Mouse (Mus musculus): ENCODE data around the gene Iffo2.

Iffo2 gene

DNA sequence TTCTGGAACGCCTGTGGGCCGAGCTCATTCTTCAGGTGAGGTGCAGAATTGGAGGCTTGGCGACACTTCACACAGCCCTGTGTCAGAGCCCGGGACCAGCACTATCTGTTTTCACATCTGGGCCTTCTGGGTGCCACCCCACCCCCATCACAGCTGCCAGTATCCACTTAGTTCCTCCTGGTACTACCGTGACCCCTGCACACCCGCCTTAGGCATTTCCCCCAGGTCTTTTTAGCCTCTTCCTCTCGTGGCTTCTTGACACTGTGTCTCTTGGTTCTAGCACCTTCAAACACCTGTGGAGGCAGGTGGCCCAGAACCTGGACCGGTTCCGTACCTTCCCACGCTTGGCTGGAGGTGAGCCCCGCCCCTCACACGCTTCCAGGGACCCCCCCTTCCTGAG, 110.0 kb downstream of the Iffo2 start:
- ATAC-seq (ENCODE audit: low TSS enrichment), result no peak

DNA sequence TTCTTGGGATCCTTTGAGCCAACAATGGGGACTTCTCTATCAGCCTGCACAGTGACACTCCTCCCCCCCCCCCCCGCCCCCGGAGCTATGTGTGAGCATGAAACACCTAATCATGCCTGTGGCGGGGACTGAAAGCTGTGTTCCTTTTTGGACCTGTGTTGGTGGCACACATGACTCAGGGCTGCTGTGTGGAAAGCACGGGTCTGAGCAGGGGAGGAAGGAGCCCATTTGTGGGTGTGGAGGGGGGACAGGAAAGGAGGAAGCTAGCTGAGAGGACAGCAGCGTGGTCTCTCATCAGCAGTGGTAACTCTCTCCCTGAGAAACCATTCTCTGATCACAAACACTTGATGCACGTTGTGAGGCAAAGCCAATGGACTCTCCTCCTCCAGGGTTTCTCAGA, 110.4 kb downstream of the Iffo2 start:
- ATAC-seq (ENCODE audit: low TSS enrichment), result no peak

DNA sequence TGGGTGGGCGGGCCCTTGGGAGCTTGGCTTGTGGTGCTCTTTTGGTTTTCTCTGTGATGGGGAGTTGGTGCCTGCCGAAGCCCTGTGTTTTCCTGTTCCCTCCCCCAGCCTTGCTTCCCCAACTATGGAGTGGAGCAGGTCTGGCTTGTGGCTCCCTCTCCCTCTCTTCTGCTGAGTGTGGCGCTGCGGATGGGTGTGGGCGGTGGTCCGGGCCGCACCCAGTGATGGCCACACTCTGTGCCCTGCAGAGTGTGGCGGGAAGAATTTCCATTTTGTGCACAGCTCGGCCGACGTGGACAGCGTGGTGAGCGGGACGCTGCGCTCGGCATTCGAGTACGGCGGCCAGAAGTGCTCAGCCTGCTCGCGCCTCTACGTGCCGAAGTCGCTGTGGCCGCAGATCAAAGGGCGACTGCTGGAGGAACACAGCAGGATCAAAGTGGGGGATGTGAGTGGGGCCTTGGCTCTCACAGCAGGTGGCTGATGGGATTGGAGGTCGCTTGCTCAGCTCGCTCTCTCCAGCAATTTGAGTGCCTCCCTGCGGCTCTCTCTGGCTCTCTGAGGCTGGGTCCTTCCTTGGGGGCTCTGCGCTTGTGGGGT, 111.6 kb downstream of the Iffo2 start:
- no peak for ATAC-seq (ENCODE audit: low TSS enrichment)

DNA sequence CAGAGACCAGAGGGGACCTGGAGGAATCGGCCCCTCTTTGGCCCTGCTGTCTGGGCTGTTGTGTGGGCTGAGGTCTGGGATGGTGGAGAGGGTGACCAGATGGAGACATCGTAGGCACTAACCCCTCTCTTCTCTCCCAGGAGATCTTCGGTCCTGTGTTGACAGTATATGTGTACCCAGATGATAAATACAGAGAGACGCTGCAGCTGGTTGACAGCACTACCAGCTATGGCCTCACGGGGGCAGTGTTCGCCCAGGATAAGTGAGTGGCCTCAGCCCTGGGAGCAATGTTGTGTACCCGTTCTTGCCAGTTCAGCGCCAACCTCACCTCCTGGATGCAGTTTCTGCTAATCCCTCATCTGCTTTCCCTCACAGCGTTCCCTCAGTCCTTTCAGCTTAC, 113.6 kb downstream of the Iffo2 start:
- 0 out of 2 replicates have a peak, but pooled peaks have one; percentile 62 for ATAC-seq (ENCODE audit: low TSS enrichment)

DNA sequence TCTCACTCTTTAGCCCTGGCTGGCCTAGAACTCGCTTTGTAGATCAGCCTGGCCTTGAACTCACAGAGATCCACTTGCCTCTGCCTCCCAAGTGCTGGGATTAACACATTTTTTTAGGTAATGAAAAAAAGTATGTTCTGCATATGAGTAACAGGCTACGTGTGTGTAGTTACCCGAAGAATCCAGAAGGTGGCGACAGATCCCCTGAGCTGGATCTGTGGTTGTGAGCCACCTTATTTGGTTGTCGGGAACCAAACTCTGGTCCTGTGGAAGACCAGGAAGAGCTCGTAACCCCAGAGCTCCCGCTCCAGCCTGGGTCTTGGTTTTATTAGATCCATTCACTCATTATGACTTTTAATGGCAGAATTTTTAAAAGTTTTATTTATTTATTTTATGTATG, 116.6 kb downstream of the Iffo2 start:
- no peak for ATAC-seq (ENCODE audit: low TSS enrichment)

DNA sequence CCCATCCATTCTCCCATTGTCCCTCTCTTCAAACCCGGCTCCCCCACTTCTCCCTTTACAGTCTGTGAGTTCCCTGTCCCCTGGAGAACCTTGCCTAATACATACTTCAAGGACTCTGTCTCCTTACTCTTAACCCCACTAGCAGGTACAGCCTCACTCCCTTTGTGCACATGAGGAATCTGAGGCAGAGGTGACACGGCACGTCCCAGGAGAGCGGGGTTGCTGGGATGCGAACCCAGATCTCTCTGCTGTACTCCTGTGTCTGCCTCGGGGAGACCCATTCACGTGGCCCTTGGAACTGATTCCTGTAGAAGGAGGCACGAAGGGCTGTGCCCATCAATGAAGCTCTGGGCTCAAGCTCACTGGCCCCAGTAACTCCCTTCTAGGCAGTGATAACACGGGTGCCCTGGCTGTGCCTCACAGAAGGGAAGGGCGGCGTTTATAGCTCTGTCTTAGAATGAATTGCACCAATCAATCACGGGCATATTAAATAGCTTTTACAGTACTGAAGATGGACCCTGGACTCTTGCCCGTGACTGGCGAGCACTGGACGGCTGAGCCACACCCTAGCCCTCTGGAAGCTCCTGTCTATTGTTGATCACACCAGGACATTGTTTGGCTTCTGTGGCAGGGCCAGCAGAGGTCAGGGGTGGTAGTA, 119.9 kb downstream of the Iffo2 start:
- ATAC-seq (ENCODE audit: low TSS enrichment), result no peak

DNA sequence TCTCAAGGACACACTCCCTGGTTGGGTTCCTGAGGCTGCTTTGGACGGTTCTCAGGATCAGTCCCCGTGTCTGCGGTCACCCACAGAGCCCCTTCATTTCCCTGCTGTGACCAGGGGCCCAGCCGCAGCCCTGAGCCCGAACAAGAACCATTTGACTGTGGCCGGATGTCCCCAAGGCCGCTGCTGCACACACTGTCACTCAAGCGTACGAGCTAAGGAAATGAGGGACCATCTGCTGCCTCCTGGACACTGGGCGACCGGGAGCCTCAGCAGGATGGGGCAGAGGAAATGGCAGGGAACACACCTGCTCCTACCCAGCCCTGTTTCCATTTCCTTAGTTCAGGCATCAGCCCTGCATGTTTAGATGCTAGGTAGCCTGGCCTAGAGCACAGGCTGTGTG, 120.6 kb downstream of the Iffo2 start:
- no peak for ATAC-seq (ENCODE audit: low TSS enrichment)

DNA sequence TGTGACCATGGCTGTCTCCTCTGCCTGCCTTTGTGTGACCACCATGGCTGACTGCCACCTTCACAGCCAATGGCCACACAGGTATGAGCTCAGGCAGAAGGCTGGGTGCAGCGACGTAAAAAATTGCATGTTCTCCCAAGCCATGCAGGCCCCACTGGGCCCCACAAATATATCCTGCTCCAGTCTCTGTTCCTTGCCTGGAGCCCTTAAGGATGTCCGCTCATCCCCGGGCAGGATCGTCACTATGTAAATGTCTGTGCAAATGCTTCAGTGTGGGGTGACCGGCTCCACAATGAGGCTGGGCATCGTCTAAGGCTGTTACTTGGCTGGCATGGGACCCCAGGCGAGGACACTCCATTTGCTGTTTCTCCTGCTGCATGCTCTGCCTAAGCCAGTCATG, 122.9 kb downstream of the Iffo2 start, which contains the start of gene Tas1r2:
TSS of gene Tas1r2 (plus strand) at position 301 of the 400 bp plus-strand sequence.
- ATAC-seq (ENCODE audit: low TSS enrichment), result no peak

DNA sequence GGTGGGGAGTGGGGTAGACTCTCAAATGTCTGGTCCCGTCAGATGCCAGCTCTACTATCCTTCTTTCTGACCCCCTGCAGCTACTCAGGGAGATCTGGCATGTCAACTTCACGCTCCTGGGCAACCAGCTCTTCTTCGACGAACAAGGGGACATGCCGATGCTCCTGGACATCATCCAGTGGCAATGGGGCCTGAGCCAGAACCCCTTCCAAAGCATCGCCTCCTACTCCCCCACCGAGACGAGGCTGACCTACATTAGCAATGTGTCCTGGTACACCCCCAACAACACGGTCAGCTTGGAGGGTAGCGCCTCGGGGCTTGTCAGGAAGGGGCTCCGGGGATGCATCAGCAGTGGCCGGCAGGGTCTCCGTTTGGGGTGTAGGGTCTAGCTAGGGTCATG, 131.5 kb downstream of the Iffo2 start:
- ATAC-seq (ENCODE audit: low TSS enrichment), result no peak

DNA sequence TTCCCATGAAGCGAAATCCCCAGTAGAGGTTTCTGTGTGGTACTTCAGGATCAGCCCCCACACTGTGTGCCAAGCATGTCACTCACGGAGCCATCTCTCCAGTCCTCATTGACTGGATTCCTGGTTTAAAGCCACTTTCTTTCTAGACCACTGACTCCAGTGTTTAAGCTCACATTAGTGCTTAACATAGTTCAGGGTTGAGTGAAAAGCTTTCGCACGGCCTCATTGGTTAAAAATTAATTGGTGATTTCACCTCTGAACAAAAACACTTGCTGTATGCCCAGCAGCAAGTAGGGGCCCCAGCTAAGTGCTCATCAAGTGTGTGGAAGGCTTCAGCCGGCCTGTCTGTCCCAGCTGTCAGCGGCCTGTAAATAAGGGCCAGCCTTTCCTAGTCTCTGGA, 137.3 kb downstream of the Iffo2 start:
- ATAC-seq (ENCODE audit: low TSS enrichment), result no peak

DNA sequence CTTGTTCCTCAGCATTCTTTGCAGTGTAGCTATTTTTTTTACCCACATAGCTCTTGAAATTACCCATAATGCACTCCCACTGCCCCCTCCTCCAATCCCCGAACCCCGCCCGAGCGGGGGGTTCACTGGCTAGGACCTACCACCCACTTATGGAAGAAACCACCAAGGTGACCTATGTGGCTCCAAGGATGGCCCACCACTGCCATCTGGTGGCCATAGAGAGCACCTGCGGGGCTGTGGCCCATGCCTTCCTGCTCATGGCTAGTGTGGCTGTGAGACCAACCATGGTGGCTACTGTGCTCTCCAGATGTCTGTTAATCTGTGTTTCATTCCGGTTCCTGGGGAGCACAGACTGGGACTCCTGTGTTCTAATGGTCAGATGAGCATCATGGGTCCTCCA, 139.5 kb downstream of the Iffo2 start:
- ATAC-seq (ENCODE audit: low TSS enrichment), result peak; percentile 62; the same call in 1 of the 2 replicates

Data from frontal cortex, adult (tissue).